Comparison of ENCODE assay signal across 15 mouse cellular contexts in the genomic region with DNA sequence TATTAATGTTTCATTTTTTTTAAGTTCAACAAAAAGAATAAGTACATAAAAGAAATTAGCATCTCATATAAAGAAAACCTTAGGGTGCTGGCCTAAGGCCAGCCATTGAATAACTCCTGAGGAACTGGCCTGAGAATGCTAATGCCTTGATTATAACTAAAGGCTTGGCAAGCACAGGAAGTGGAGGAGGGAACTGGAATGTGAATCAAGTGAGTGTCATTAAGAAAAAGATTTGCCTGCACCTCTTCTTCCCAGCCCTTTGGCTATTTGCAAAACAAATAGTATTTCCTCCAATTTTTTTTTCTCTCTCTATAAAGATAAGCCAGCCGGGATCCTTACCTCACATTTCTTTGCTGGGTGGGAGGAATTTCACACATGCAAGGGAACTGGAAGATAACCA.
DNase-seq lines count a peak whose midpoint lies in the region; ATAC-seq lines count a peak whose summit lies in the region.
"Had no signal": no experiment of that assay in that cellular context is flagged by ENCODE, and none has a peak within 500 bp of the region (broad histone marks: within the 10 kb centered on the region; RNA-seq: fewer than 3 reads in every experiment).

No protein-coding gene starts in this region.

- H3K4me1 ChIP-seq in heart, embryonic 13.5 days = peaks cover 31% of the 10 kb centered on the region
- H3K4me1 ChIP-seq in lung, embryonic 15.5 days = peaks cover 30% of the 10 kb centered on the region
- H3K4me1 ChIP-seq in limb, embryonic 10.5 days = peaks cover 63% of the 10 kb centered on the region

- no peak overlapping the region for H3K9ac ChIP-seq in heart, embryonic 13.5 days
- H3K9ac ChIP-seq in lung, embryonic 15.5 days = no peak overlapping the region
- H3K9ac ChIP-seq: hindbrain, embryonic 15.5 days; limb, embryonic 12.5 days; midbrain, embryonic 12.5 days had no signal

- 13% methylated on average over 1 of the region's 1 CpGs for WGBS in heart, embryonic 13.5 days
- 4% methylated on average over 1 of the region's 1 CpGs for WGBS in lung, embryonic 15.5 days
- WGBS in limb, embryonic 10.5 days = 23% methylated on average over 1 of the region's 1 CpGs

- H3K36me3 ChIP-seq in heart, embryonic 13.5 days = 0 out of 2 replicates have a peak, but pooled peaks cover 6% of the 10 kb centered on the region
- peaks cover 3% of the 10 kb centered on the region; the same call in 1 of the 2 replicates for H3K36me3 ChIP-seq in lung, embryonic 15.5 days
- H3K36me3 ChIP-seq in limb, embryonic 10.5 days = peaks cover 12% of the 10 kb centered on the region; the same call in 1 of the 2 replicates
- H3K36me3 ChIP-seq: hindbrain, embryonic 15.5 days; midbrain, embryonic 12.5 days had no signal

- H3K9me3 ChIP-seq in heart, embryonic 13.5 days = no peaks in the 10 kb centered on the region
- H3K9me3 ChIP-seq in lung, embryonic 15.5 days = no peaks in the 10 kb centered on the region
- H3K9me3 ChIP-seq in limb, embryonic 10.5 days (replicated peaks) = no peaks in the 10 kb centered on the region
- H3K9me3 ChIP-seq: hindbrain, embryonic 15.5 days; limb, embryonic 12.5 days; midbrain, embryonic 12.5 days had no signal

- 0 out of 2 replicates have a peak overlapping the region, but pooled peaks have one; percentile 16 for H3K4me2 ChIP-seq in heart, embryonic 13.5 days
- no peak overlapping the region for H3K4me2 ChIP-seq in lung, embryonic 15.5 days
- H3K4me2 ChIP-seq: hindbrain, embryonic 15.5 days; limb, embryonic 12.5 days; midbrain, embryonic 12.5 days had no signal

- H3K4me3 ChIP-seq in heart, embryonic 13.5 days = no peak overlapping the region
- no peak overlapping the region for H3K4me3 ChIP-seq in lung, embryonic 15.5 days
- H3K4me3 ChIP-seq in limb, embryonic 10.5 days = no peak overlapping the region
- H3K4me3 ChIP-seq: erythroblast, embryonic 14.5 days; hindbrain, embryonic 15.5 days; limb, embryonic 12.5 days; midbrain, embryonic 12.5 days had no signal

- DNase-seq in heart, adult 11 months = no peak
- no peak for DNase-seq in lung, postnatal 4 days
- peak; percentile 22 for DNase-seq in R1 (ENCODE audit: low read depth, low spot score)
- peak; percentile 35 for DNase-seq in kidney, postnatal 10 days
- DNase-seq in limb, embryonic 10.5 days (ENCODE audit: low spot score) = no peak
- DNase-seq in right cerebral cortex, postnatal 14 days = no peak
- DNase-seq: cerebellum, adult 8-10 months; thymus, postnatal 25 days had no signal

- no peak overlapping the region for H3K27ac ChIP-seq in heart, embryonic 13.5 days (replicated peaks)
- 0 out of 2 replicates have a peak overlapping the region, but pooled peaks have one; percentile 31 for H3K27ac ChIP-seq in lung, embryonic 15.5 days
- H3K27ac ChIP-seq in limb, embryonic 10.5 days = no peak overlapping the region
- H3K27ac ChIP-seq: limb, embryonic 12.5 days; midbrain, embryonic 12.5 days had no signal

- ATAC-seq in heart, embryonic 13.5 days (ENCODE audit: extremely low read depth, insufficient number of reproducible peaks, low FRiP score, low TSS enrichment) = no peak
- no peak for ATAC-seq in lung, embryonic 15.5 days (ENCODE audit: borderline replicate concordance, extremely low read depth, low FRiP score, low TSS enrichment)

- H3K27me3 ChIP-seq in heart, embryonic 13.5 days (replicated peaks) = no peaks in the 10 kb centered on the region
- no peaks in the 10 kb centered on the region for H3K27me3 ChIP-seq in lung, embryonic 15.5 days
- H3K27me3 ChIP-seq in limb, embryonic 10.5 days (ENCODE audit: low read depth, poor library complexity, severe bottlenecking) = no peaks in the 10 kb centered on the region
- H3K27me3 ChIP-seq: CH12.LX; hindbrain, embryonic 15.5 days; limb, embryonic 12.5 days; midbrain, embryonic 12.5 days had no signal

Comparison
In these comparisons a context has a peak if more than half of its experiments do, and no peak if none do; other contexts are left out.
1. DNase-seq: peak in R1 (single experiment) and kidney, postnatal 10 days (single experiment); none in heart, adult 11 months (single experiment), lung, postnatal 4 days (0 of 2), limb, embryonic 10.5 days (single experiment) and right cerebral cortex, postnatal 14 days (single experiment).